Mouse (Mus musculus): Measurements from ENCODE around the gene Ltc4s.

Ltc4s gene

DNA sequence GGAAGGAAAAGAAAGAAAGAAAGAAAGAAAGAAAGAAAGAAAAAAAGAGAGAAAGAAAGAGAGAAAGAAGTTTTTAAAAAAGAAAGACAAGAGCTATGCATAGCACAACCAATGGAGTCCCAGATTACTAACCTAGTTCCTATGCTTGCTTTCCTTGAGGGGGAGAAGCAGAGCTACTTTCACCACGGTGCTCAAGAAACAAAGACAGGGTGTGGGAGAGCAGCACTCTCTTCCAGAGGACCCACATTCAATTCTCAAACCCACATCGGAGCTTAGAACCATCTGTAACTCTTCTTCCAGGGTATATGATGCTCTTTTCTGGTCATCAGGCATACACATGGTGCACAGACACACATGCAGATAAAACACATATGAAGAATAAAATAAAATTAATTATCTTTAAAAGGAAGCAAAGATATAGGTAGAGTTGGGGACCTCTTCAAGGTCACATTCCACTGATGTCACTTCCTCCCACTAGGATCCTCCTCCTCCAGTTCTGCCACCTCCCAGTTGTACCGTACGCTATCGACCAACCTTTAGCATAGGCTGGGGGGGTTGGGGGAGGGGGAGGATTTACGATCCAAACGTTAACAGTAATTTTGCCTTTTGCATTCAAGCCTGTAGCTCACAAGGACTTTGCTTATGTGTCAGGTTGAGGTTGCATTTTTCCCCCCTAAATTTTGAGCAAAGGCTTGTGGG is 10.2 kb upstream of the Ltc4s start:
- no peak for DNase-seq (ENCODE audit: low spot score in 2 of 2)

DNA sequence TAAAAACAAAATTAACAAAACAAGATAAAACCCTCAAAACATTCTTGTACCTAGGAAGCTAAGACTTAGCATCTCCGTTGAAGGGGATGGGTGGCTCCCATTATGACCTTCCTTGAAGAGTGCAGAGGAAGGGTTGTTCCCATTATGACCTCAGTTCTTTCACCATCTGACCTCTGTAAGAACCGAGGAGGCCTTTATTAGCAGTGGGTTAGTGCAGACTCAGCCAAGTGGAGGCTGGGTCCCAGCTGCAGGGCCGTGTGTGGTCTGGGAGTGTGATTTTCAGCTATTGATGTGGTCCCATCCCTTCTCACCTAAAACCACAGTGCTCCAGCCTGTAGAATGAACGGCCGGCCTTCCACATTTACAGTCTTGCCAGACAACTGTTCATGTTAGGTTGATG is 6.9 kb upstream of the Ltc4s start:
- DNase-seq (ENCODE audit: low spot score in 2 of 2) = no peak

DNA sequence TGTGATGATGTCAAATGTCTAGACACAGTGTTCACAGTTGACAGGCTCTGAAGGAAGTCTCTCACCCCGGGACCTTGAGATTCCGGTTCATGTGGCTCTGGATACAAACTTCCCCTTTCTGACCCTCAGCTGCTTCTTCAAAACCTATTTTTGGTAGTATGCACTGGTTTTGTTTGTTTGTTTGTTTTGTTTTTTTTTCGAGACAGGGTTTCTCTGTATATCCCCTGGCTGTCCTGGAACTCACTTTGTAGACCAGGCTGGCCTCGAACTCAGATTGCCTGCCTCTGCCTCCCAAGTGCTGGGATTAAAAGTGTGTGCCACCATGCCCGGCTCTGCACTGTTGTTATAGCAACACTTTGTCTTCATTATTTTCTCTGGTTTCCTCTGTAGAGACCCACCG is 5.5 kb upstream of the Ltc4s start:
- peak in 1 of 2 experiments; percentile 52 for DNase-seq (ENCODE audit: low spot score in 2 of 2)

DNA sequence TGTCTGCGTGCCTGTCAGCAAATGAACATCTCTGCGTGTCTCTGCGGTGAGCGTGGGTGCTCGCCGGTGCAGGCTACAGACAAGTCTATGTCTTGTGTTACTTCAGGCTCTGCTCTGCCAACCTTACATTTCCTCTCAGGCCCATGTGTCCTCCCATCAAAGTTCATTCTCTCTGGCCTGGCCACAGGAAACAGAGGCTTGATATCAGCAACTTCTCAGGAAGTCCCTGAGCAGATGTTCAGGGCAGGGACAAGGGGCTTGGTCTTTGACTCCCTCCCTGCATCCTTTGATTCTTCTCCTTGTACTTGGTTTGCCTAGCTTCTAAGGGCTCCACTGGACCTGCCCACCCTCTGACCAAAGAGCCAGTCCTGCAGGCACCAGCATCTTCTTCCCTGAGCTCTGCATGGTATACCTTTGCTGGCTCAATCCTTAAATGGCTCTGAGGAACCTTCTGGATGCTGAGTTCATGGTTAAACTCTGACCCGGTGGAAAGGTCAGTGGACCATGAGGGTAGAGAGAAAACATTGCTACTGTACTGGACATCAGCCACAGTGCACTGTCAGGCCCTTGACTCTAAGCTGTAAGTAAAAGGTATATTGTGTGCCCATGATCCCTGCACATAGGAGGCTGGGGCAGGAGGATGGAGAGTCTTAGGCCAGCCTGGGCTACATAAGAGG is 2.0 kb upstream of the Ltc4s start:
- peak in 1 of 2 experiments; percentile 57 for DNase-seq (ENCODE audit: low spot score in 2 of 2)

DNA sequence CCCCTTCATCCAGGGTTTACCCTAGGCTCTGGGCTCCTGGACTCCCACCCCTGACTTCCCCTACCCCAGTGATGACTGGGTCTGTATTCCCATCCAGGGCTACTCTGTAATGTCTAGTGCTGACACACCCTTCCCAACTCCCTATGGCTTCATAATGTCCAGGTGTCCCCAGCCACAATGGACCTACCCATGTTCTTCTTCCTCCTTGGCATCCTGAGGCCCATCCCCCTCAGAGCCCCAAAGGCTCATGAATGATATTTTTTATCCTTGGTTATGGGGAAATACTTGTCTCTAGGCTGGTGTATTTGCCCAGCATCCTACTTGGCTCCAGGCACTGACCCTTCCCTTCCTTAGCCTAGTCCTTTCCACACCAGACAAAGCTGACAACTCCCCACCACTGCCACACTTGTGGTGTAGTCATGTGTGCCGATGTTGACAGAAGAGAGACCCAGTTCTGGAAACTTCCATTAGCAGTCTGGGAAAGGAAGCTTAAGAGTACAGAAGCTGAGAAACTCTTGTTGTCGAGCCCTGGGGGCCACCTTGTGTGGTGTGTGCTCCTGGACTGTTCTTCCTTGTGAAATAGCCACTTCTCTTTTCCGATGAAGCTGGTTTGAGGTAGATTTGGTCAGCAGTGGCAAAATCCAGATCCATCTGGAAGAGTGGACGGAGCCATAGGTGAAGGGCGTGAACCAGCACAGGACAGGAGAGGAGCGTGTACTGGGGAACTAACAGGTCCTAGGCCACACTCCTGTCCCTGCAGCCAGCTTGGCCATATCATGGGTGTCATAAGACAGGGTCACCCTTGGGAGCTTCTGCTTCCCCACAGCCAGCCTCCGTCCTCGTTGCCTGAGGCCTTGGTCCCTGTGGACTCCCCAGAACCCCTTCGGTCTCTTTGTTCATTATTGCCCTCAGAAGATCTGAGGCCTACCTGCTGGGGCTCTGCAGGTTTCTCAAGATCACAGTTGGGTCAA is 690 bp upstream of the Ltc4s start:
- DNase-seq (ENCODE audit: low spot score in 2 of 2) = peak in 1 of 2 experiments; percentile 67

DNA sequence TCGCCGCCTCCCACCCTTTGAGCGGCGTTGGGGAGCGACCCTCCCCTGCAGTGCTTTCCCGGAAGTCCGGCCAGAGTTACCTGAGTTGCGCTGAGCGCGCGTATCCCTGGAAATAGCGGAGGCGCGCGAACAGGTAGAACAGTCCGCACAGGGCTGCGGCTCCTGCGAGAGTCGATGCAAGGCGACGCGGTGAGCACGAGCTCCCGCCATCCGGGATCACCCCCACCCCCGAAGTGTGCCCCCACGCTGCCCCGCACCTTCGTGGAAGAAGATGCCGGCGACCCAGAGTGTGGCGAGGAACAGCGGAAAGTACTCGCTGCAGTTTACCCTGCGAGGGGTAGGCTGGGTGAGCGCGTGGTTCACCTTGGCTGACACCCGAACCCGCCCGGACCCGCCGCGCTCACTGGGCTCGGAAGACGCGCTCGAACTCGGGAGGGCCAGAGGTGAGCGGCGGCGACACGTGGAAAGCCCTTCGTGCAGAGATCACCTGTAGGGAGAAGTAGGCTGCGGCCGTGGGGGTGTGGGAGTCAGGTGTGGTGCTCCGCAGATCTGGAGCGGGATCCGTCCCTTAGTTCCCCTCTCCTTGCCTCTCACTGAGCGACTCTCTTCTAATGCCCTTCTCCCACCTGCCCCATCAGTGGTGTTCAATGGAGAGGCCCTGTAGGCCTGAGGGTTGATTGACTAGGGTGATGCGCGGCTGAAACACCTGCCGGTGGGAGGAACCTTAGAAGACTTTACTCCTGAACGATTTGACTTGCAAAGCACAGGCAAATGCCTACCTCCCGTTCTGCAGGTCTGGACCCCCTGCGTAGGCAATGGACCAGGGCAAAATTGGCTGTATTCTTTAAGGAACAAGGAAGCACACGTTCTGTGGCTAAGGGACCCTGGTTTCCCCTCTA is 1.2 kb downstream of the Ltc4s start:
- peak; percentile 45 to 77 for DNase-seq (ENCODE audit: low spot score in 2 of 2)

DNA sequence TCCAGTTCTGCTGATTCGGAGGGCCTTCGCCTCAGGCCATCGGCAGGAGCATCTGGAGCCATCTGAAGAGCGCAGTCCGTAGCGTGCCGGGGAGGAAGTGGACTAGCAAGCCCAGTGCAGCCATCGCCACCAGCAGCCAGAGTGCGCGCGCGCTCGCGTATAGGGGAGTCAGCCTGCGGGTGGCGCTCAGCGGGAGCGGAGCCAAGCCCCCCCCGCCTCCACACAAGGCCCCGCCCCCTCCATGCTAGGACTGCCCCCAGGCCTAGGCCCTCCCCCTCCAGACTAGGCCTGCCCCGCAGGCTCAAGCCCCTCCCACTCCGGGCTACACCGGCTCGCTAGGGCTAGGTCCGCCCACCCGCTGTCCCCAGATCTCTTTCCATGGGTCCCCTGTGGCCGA is 1.9 kb downstream of the Ltc4s start:
- peak; percentile 91 to 96 for DNase-seq (ENCODE audit: low spot score in 2 of 2)

DNA sequence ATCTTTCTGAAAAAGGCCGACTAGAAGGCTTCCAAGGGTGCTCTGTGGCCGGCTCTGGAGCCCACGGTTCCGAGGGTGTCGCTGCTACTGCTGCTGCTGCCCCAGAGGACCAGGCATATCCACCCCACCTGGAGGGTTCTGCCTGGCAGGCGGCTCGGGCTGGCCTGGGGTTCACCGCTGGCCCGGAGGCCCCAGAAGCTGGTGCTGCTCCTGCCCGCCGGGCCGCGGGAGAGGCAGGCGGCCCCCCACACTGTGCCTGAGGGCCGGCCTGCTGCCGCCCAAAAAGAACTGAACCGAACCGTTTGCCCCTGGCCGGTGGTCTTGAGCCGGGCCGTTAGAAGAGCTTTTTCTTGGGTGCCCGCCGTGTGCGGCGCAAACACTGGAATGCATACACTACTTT is 3.8 kb downstream of the Ltc4s start:
- DNase-seq (ENCODE audit: low spot score in 2 of 2) = peak in 1 of 2 experiments; percentile 62

DNA sequence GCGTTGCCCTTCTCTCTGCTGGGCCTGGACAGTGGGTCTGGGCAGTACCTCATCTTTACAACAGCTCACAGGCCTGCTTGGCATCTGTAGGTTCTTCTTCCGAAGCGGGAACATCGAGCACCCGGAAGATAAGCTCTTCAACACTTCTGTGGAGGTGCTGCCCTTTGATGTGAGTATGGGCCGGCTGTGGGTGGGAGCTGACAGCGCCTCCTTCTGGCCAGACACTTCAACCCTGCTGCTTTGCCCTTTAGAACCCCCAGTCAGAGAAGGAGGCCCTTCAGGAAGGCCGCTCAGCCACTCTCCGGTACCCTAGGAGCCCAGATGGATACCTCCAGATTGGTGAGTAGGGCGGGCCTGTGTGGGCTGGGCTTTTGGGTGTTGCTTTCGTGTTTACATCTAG is 4.4 kb downstream of the Ltc4s start:
- DNase-seq (ENCODE audit: low spot score in 2 of 2) = peak in 1 of 2 experiments; percentile 74

DNA sequence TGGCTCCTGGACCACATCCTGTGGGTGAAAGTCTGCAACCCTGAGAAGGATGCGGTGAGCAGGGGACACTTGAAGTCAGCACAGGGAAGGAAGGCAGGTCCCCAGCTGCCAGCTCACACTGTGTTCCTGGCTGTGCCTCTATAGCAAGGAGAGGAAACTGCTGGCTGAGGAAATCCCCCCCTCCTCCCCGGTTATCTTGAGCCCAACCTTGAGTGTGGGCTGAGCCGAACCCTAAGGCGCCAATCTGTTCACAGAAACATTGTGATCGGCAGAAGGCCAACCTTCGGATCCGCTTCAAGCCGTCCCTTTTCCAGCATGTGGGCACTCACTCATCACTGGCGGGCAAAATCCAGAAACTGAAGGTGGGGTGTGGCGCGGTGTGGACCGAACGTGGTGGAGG is 5.4 kb downstream of the Ltc4s start:
- DNase-seq (ENCODE audit: low spot score in 2 of 2) = no peak

DNA sequence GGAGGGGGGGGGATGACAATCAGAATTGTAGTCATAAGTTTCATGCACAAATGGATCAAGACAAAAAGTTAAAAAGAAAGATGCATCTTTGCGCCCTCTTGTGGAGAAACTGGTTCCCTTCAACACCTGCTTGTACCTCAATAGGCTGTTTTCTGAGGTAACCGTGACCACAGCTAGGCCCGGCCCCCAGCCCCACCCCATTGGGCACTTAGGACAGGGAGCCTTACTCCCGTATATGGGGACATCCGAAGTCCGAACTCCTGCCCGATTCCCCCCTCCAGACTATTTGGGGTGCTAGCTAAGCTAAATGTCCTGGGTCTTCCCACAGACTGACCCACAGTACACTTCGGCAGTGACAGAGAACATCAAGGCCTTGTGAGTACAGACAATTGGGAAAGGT is 7.0 kb downstream of the Ltc4s start:
- peak; percentile 70 to 83 for DNase-seq (ENCODE audit: low spot score in 2 of 2)

DNA sequence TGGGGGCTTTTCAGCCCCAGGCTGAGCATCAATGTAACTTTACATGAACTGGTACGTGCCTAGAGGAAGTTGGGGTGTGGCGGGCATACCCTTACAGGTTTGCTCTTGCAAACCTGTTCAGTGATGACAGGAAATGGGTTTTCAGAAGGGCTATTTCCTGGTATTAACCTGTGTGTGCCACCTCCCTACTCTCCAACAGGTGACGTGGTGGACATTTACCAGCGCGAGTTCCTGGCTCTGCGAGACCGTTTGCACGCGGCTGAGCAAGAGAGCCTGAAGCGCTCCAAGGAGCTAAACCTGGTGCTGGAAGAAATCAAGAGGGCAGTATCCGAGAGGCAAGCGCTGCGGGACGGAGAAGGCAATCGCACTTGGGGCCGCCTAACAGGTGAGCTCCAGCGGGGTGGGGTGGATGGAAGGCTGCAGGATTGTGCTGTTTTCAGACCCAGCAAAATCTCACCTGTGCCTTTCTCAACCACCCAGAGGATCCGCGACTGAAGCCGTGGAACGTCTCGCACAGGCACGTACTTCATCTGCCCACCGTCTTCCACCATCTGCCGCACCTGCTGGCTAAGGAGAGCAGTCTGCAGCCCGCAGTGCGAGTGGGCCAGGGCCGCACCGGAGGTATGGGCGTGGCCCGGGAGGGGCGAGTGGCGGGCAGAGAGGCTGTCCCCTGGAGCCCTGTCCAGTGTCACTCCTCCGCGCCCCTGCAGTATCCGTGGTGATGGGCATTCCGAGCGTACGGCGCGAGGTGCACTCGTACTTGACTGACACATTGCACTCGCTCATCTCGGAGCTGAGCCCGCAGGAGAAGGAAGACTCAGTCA is 7.7 kb downstream of the Ltc4s start:
- DNase-seq (ENCODE audit: low spot score in 2 of 2) = peak in 1 of 2 experiments; percentile 66

DNA sequence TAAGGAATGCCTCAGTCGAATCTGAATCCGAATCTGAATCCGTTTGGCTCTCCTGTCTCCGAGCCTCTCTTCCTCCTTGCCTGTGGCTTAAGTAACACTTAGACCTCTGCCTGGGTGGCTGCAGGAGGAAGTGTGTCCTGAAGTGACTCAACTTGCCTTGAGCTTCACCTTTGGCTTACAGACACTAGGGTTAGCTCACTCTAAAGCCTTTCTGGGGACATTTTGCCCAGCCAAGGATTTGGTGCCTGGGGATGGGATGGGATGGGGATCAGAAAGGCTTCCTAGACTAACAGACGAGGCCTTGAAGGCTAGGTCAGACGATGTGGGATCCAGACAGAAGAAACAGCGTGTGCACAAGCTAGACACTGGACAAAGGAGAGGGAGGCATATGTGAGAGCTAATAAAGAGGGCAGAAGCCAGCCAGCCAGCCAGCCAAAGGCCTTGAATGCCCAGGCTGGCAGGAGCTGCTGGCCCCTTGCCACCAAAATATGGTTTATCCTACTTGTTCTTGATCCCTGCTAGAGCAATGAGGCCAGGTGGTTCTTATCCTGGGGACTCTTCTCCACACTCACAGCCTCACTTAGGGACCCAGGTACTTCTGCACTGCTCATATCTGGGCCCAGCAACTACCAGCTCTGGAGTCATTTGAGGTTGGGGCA is 9.0 kb downstream of the Ltc4s start:
- no peak for DNase-seq (ENCODE audit: low spot score in 2 of 2)

DNA sequence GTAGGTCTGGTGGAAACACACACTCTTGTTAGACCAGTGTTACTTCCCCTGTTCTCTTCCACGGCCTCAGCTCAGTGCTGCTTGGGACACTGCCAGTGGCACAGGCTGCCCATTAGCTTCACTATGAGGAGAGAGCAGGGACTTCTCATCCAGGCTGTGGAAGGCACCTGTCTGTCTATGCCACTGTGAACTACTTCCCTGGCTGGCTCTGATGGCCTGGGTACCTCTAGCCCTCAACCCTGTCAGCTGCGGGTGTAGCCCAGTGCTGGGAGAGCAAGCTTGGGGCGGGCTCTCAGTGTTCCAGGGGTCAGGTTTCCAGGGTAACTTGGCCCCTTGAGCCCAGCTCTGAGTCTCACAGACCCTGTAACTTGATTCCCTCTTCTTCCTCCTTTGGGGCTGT is 9.6 kb downstream of the Ltc4s start:
- no peak for DNase-seq (ENCODE audit: low spot score in 2 of 2)

DNA sequence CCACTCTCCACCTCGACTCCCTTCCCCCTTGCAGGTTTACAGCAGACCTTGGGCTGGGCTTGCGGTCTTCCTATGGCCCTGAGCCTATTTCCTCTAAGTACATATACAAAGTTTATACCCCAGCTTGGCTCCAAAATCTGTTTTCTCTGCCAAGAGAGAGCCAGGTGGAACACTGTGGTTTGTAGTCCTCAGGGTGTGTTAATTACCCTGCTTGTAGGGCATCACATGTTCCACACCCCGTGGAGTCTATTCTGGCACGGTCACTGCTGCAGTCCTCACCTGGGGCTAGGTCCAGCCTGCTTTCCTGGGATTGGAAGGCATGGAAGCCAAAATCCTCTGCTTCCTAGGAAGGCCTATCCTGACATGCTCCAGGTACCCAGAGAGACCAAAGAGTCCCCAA is 10.7 kb downstream of the Ltc4s start:
- no peak for DNase-seq (ENCODE audit: low spot score in 2 of 2)

DNA sequence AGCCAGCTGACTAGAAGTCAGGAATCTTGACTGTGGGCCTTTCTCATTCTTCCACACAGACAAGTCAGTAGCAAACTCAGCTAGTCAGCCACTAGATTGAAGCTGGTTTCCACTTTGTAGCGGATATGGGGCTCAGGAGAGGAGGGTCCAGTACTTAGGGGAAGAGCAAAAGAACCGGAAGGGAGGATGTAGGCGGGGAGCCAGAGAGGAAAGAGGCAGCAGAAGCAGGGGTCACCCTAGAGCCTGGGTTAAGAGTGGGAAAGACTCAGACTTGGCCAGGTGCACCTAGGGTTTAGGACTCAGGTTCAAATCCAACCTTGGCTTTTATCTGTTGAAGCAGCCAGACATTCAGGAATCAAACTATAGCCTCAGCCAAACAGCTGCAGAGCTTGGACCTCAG is 11.2 kb downstream of the Ltc4s start:
- no peak for DNase-seq (ENCODE audit: low spot score in 2 of 2)

DNA sequence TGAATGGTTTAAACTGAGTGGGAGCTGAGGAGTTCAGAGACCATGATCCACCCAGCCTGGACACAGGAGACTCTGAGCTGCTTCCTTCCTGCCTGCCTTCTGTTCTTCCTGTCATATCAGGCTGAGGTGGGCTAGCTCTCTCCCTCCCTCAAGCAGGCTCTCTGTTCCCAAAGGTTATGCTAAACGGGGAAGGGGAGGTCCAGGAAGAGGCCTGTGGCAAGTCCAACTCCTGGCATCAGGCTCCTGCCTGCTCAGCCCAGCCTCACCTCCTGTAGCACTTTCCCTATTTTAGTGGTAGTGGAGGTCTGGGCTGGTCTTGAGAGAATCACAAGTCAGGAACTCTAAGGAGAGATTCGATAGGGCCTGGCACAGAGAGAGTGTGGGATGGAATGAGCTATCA is 12.0 kb downstream of the Ltc4s start:
- DNase-seq (ENCODE audit: low spot score in 2 of 2) = no peak

DNA sequence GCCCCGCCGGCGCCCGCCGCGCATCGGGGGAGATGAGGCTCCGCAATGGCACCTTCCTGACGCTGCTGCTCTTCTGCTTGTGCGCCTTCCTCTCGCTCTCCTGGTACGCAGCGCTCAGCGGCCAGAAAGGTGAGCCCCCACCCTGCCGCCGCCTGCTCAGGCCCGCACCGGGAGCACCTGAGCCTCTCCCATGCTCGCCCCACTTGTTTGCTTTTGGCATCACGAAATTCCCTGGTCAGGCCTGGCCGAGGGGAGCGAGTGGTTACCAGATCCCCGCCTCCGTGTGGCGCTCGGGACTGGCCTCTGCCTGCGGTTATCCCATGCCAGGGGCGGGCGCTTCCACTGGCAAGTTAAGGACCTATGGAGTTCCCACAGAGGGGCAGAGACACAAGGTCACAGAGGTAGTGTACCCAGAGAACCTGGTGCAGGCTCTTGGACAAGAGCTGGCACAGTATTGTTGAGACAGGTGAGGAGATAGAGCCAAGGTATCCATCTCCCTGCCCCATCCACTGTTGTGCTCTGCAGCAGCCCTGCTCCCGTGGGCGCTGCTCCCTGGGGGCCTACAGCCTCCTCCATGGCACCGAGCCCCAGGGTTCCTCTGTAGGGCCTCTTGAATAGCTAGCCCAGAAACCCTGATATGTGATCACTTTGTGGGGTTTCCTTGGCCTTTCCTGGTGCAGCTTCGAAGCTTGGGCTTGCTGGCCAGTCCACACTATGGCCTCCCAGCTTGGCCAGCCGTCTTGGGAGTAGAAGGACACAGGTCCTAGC is 12.6 kb downstream of the Ltc4s start:
- peak; percentile 46 to 80 for DNase-seq (ENCODE audit: low spot score in 2 of 2)

Measured in spleen, postnatal 4 days (tissue).